In the genomic region with DNA sequence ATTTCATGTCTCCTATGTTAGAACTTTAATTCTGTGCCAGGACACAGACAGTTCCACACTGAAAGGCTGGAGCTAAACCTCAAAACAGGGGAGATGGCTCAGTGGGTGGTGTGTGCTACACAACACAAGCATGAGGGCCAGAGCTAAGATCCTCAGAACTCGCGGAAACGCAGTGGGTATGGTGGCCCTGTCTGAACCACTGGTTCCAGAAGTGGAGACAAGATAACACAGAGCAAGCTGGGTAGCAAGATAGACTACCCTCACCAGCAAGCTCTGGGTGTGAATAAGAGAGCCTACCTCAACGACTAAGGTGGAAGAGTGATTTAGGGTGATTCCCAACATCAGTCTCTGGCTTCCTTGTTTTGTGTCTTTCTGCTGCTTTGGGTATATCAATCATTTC, we compare ENCODE assay signal across 24 mouse cellular contexts. TPM values are rescaled to one million over a fixed set of nuclear protein-coding genes. Genes with fewer than 3 reads are reported as not detected.
A peak's percentile ranks its signal among the peaks of the same experiment; 100 is the strongest.
DNase-seq lines count a peak whose midpoint lies in the region; ATAC-seq and TF ChIP-seq lines count a peak whose summit lies in the region.
"Had no signal": no experiment of that assay in that cellular context is flagged by ENCODE, and none has a peak within 500 bp of the region (broad histone marks: within the 10 kb centered on the region; RNA-seq: fewer than 3 reads in every experiment).

No protein-coding gene starts in this region.

- no peak overlapping the region for H3K27ac ChIP-seq in heart, embryonic 10.5 days
- no peak overlapping the region for H3K27ac ChIP-seq in liver, postnatal 0 days (ENCODE audit: low read depth)
- H3K27ac ChIP-seq: forebrain, embryonic 10.5 days; gastrocnemius, adult 2 months; limb, embryonic 15.5 days had no signal

- 70% methylated on average over 4 of the region's 4 CpGs for WGBS in heart, embryonic 10.5 days
- 62% methylated on average over 4 of the region's 4 CpGs for WGBS in liver, postnatal 0 days (ENCODE audit: insufficient replicate concordance)

- intact Hi-C loops in heart, postnatal 14 days (cut with DNase I): no loop called here

- TF ChIP-seq CTCF in liver, postnatal 0 days (IDR thresholded peaks at IDR 0.05; ENCODE audit: low read depth): no peak

- no peak overlapping the region for H3K4me3 ChIP-seq in heart, embryonic 10.5 days
- no peak overlapping the region for H3K4me3 ChIP-seq in liver, postnatal 0 days (ENCODE audit: low read depth, low read length)
- H3K4me3 ChIP-seq: forebrain, embryonic 10.5 days; gastrocnemius, adult 2 months; limb, embryonic 15.5 days; megakaryocyte, embryonic 14.5 days had no signal

- H3K9ac ChIP-seq in liver, postnatal 0 days (replicated peaks): no peak overlapping the region
- H3K9ac ChIP-seq: limb, embryonic 15.5 days had no signal

- no peaks in the 10 kb centered on the region for H3K4me1 ChIP-seq in heart, embryonic 10.5 days
- no peaks in the 10 kb centered on the region for H3K4me1 ChIP-seq in liver, postnatal 0 days (ENCODE audit: insufficient read depth)
- H3K4me1 ChIP-seq: forebrain, embryonic 10.5 days; limb, embryonic 15.5 days had no signal

- no peaks in the 10 kb centered on the region for H3K9me3 ChIP-seq in heart, embryonic 10.5 days
- no peaks in the 10 kb centered on the region for H3K9me3 ChIP-seq in liver, postnatal 0 days (ENCODE audit: low read length)
- H3K9me3 ChIP-seq: forebrain, embryonic 10.5 days; G1E; limb, embryonic 15.5 days; megakaryocyte, embryonic 14.5 days had no signal

- peak; percentile 84 for TF ChIP-seq EP300 in liver, postnatal 0 days (IDR thresholded peaks at IDR 0.05; ENCODE audit: low read depth)

- ATAC-seq in liver, postnatal 0 days: peak; percentile 99
- ATAC-seq: hindbrain, embryonic 16.5 days; intestine, embryonic 16.5 days; lung, postnatal 0 days; midbrain, embryonic 16.5 days had no signal

- peaks cover 40% of the 10 kb centered on the region for H3K36me3 ChIP-seq in heart, embryonic 10.5 days
- H3K36me3 ChIP-seq in liver, postnatal 0 days (replicated peaks; ENCODE audit: insufficient read depth, low read length): peaks cover 15% of the 10 kb centered on the region

- DNase-seq in heart, embryonic 10.5 days (ENCODE audit: low spot score): peak; percentile 77
- no peak for DNase-seq in heart, postnatal 14 days
- DNase-seq in c-Kit-negative CD71-positive TER-119-positive erythroid progenitor cells, embryonic 14.5 days (ENCODE audit: low read depth, low spot score): peak; percentile 35
- DNase-seq in liver: peak; percentile 65
- DNase-seq in liver, postnatal 0 days: peak; percentile 22
- no peak for DNase-seq in adipocyte (ENCODE audit: low spot score)
- no peak for DNase-seq in kidney, postnatal 36 days
- no peak for DNase-seq in lung, postnatal 14 days
- DNase-seq: cerebellum, adult 11 months; cerebellum, postnatal 10 days; embryo, embryonic 11 days; gastrocnemius, adult 2 months; layer of hippocampus, postnatal 36 days; retina, postnatal 1 day; thymus, adult 18-20 months; thymus, postnatal 4 days had no signal

- H3K27me3 ChIP-seq in heart, embryonic 10.5 days (ENCODE audit: insufficient read depth, poor library complexity, severe bottlenecking): no peaks in the 10 kb centered on the region
- H3K27me3 ChIP-seq in liver, postnatal 0 days (ENCODE audit: insufficient read depth, low read length): no peaks in the 10 kb centered on the region
- H3K27me3 ChIP-seq: limb, embryonic 15.5 days; megakaryocyte, embryonic 14.5 days had no signal

- H3K4me2 ChIP-seq in liver, postnatal 0 days (ENCODE audit: low read depth, low read length): no peak overlapping the region
- H3K4me2 ChIP-seq: limb, embryonic 15.5 days had no signal

RNA-seq across cellular contexts. Expression of a gene that starts 42.2 kb away (rescaled TPM):
- polyA plus RNA-seq in heart, embryonic 10.5 days (2016; fragmentation: Nextera tagmentation; extraction: Ambion mirVana): 14.0 and 16.3 TPM in 2 replicates
- 100 to 1,000 TPM; 110 to 118 TPM for total RNA-seq in heart, postnatal 14 days (2021)
- polyA plus RNA-seq in liver, postnatal 0 days (2015; fragmentation: Nextera tagmentation; extraction: Ambion mirVana): 5.7 and 6.0 TPM in 2 replicates

RNA-seq across cellular contexts. Expression of a gene that starts 53.8 kb away (rescaled TPM):
- polyA plus RNA-seq in heart, embryonic 10.5 days (2016; fragmentation: Nextera tagmentation; extraction: Ambion mirVana): 37.1 and 38.3 TPM in 2 replicates
- 10 to 100 TPM; 19.1 to 20.2 TPM for total RNA-seq in heart, postnatal 14 days (2021)
- 27.8 and 28.7 TPM in 2 replicates for polyA plus RNA-seq in liver, postnatal 0 days (2015; fragmentation: Nextera tagmentation; extraction: Ambion mirVana)

Comparison
In these comparisons a context has a peak if more than half of its experiments do, and no peak if none do; other contexts are left out.
1. DNase-seq: peak in heart, embryonic 10.5 days (single experiment), c-Kit-negative CD71-positive TER-119-positive erythroid progenitor cells, embryonic 14.5 days (single experiment), liver (single experiment) and liver, postnatal 0 days (single experiment); none in heart, postnatal 14 days (0 of 2), adipocyte (single experiment), kidney, postnatal 36 days (0 of 2) and lung, postnatal 14 days (single experiment).